Mouse (Mus musculus) embryonic fibroblast, embryonic 13.5 days (primary cell): ENCODE data around the gene Ngfr.

Experiments used
- CTCF ChIP-seq: IDR thresholded peaks from 2 replicates; pipeline ENCODE4 v1.5.1; 2011; ENCODE audit warnings: mild to moderate bottlenecking, control low read depth, low read length, moderate library complexity, borderline replicate concordance; ENCODE audit not compliant: insufficient read depth
- POLR2A ChIP-seq: IDR thresholded peaks from 2 replicates; pipeline ENCODE4 v1.6.1; 2011; ENCODE audit warnings: low read depth, mild to moderate bottlenecking, control low read depth, low read length, moderate library complexity

DNA sequence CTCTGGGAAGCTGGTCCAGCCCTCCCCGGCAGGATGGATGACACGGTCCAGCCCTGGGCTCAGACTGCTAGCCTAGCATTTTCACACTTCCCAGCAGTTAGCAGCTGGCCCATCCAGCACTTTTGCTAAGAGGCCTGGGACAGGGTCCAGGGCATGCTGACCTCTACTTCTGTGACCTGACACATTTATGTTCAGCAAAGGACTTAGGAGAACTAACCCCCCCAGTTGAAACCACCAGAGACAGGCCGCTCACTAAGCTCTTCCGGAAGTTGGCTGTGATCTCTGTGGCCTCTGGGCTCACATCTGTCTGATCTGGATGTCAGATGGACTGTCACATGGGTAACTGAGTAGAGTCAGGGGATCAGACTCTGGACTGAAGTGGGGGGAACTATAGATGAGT is 33.5 kb upstream of the Ngfr start:
- no peak for TF ChIP-seq POLR2A
- TF ChIP-seq CTCF, result no peak
